Mouse (Mus musculus) layer of hippocampus, postnatal 14 days (tissue): ENCODE results near the gene Phactr4. TPM values are rescaled to one million over a fixed set of nuclear protein-coding genes. Genes with fewer than 3 reads are reported as not detected.

Experiments
- DNase-seq, 2 experiments: peaks; one replicate each; pipeline ENCODE4 v3.0.0; 2021 to 2022; ENCODE audit warnings: low spot score in 2 of 2, mixed read lengths in 1 of 2
- total RNA-seq, 2 experiments: library from RNA; stranded (reverse); gene quantifications; 2 replicates each; pipeline ENCODE4 v1.2.3; 2021

The Phactr4 gene
- total RNA-seq, 2 experiments from 2014 or later = 9.3 to 10.5 TPM

GRCm38 (mm10) chr4:132373820-132374219, 48.5 kb downstream of the Phactr4 start:
- DNase-seq = no peak

DNA sequence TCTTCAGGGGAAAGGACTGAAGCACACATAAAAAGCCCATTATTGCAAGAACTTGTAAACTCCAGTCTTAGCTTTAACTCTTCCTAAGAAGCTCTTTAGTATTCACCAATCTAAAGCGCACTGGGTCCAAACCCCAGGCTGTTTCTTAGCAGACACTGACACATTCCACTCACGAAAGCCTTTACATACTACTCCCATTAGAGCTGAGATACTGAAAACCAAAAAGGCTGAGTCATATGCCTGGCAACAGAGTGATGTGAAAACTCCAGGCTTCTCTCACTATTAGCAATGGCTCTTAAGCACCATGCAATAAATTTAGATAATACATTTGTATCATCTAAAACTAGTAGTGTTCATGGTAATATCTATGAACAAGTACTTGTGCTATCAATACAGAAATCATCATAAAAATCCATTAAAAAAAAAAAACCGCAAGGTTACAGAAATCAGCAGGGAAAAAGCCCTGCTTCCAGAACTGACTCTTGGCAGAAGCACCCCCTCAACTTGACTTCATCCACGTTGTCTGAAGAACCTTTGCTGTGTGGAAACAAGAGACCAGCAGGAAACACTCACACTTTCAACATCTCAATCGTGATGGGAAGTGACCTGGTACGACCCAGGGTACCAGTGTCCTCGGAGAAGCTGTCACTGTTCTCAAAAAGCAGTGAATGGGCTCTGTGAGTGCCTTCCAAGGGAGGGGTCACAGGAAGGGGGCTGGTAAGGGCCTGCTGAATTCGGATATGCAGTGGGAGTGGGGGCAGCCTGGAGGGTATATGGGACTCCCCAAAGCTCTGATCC, 52.1 kb downstream of the Phactr4 start:
- no peak for DNase-seq

- no peak for DNase-seq
Observed at GRCm38 (mm10) chr4:132367480-132368201, 54.6 kb downstream of the Phactr4 start.

- DNase-seq = no peak
Observed at GRCm38 (mm10) chr4:132365450-132366060, 56.7 kb downstream of the Phactr4 start.

- no peak for DNase-seq
Observed at GRCm38 (mm10) chr4:132363487-132363886, 58.8 kb downstream of the Phactr4 start.

GRCm38 (mm10) chr4:132359510-132359909, 62.8 kb downstream of the Phactr4 start:
- no peak for DNase-seq

- no peak for DNase-seq
Observed at GRCm38 (mm10) chr4:132356170-132356569, 66.1 kb downstream of the Phactr4 start.

DNA sequence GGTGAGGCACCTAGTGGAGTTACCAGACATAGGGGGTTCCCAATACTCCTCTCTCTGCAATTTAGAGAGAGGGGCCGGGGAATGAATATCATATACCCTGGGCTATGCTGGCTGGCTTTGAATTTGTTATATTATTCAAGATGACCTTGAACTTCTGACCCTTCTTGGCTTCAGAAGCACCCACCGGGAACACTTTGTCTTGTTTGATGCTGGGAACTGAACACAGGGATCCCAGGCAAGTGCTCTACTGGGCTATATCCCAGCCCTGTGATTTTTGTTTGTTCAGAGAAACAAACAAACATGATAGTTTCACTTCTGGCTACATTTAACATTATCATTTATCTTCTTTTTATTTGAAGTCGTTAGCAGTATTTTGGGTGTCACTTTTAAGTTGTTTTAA, 66.9 kb downstream of the Phactr4 start:
- DNase-seq = no peak

GRCm38 (mm10) chr4:132354571-132354970, 67.7 kb downstream of the Phactr4 start:
- DNase-seq = no peak

DNA sequence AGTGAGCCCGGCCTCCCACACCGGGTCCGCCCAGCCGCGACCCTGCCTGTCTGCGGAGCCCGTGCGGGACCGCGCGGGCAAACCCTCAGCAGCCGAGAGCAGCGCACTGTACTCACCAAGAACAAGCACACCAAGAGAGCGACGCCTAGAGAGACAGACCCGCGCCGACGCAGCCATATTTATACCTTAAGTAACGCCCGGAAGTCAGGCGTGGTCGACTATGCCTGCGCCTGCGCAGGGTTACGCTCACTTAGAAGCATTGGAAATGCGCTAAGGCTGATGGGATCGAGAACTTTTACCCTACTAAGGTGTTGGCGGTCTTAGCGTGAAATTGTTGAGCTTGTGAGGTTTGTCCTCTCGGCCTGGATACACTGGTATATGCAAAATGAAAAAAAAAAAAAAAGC, 68.8 kb downstream of the Phactr4 start, which contains the start of gene Rcc1:
Gene Rcc1, minus strand, starts transcription at position 125 of the 405 bp plus-strand sequence.
- peak; percentile 78 to 92 for DNase-seq

GRCm38 (mm10) chr4:132352739-132353138, 69.5 kb downstream of the Phactr4 start:
- DNase-seq = no peak

- no peak for DNase-seq
Observed at GRCm38 (mm10) chr4:132351401-132351800, 70.9 kb downstream of the Phactr4 start.

- DNase-seq = no peak
Observed at GRCm38 (mm10) chr4:132350854-132351253, 71.4 kb downstream of the Phactr4 start.

DNA sequence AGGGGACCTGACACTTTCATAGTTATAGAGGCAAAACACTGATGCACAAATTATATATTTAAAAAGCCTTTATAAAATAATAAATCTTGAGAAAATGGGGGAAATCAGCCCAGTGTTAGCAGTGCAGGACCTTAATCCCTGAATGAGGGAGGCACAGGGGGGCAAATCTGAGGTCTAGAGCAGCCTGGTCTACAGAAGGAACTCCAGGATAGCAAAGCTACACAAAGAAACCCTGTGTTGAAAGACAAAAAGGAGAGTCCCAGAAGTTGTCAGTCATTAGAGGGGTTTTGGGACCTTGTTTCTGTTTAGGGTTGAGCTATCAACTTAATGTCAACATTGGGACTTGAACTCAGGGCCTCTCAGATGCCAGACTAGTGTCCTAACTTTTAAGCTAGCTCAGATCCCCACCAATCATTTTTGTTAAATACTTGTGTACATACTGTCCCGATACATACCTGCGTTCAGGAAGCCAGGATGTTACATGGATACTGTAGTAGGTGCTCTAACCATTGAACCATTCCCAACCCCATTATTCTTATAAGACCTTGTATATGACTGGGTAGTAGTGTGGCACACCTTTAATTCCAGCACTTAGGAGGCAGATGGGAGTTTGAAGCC, 72.1 kb downstream of the Phactr4 start:
- no peak for DNase-seq

DNA sequence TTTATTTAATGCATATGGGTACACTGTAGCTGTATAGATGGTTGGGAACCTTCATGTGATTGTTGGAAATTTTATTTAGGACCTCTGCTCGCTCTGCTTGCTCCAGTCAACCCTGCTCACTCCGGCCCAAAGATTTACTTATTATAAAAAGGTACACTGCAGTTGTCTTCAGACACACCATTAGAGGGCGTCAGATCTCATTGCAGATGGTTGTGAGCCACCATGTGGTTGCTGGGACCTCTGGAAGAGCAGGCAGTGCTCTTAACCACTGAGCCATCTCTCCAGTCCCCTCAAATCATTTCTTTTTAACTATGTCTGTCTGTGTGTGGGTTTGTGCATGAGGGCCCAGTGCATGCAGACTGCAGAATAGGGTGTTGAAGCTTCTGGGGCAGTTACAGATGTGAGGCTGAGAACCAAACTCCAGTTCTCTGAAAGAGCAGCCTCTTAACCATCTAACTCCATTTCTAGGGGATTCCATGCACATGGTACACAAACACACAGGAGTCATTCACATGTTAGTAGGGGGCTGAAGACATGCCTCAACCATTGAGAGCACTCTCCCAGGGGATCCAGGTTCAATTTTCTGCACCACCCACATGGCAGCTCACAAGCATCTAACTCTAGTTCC, 72.7 kb downstream of the Phactr4 start:
- no peak for DNase-seq

GRCm38 (mm10) chr4:132346661-132347060, 75.6 kb downstream of the Phactr4 start:
- DNase-seq = no peak

GRCm38 (mm10) chr4:132346261-132346660, 76.0 kb downstream of the Phactr4 start:
- no peak for DNase-seq

DNA sequence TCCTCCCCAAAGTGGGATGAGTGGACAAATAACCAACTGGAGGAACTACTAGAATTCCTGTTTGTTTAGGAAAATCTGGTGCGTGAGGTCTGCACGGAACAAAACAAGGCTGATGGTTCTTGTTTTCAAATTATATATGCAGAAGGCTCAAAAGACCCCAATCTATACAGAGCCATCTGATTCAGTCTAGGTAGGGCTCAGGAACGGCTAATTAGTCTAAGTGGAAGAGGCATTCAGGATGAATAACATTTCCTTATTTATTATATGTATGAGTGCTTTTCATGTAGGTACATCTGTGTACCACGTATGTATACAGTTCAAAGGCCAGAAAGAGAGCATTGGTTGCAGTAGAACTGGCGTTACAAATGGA, 76.5 kb downstream of the Phactr4 start:
- DNase-seq = no peak

DNA sequence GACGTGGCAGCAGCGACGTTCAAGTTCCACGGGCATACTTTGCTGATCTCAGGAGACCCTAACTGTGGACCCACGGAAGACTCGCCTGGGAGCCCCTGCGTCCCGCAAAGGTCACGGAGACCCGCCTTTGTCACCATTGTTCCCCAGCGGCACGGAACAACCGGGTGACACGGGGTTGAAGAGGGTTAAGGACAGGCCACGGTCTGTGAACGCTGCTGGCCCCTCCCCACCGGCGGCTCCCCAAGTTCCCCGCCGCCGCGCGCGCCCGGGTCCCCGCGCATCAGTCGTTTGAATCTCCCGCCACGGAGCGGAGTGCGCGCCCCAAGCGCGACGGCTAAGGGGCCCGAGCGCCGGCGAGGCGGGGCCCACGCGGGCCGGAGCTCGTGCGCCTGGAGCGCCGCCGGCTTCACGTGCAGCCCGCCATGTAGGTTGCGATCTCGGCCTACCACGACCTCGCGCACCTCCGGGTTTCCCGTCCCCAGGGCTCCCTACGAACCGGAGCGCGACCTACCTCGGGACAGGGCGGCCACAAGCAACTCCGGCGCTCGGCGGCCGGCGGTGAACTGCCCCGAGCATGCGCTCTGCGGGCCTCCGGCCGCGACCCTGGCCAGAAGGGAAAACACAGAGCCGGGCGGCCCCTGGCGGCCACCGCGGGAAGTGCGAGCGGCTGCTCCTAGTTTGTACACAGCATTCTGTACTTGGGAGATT, 77.0 kb downstream of the Phactr4 start:
- peak; percentile 95 to 96 for DNase-seq

GRCm38 (mm10) chr4:132344403-132345134, 77.7 kb downstream of the Phactr4 start:
- no peak for DNase-seq
